Mouse (Mus musculus): ENCODE measurements around the gene 4430402I18Rik. TPM values are rescaled to one million over a fixed set of nuclear protein-coding genes. Genes with fewer than 3 reads are reported as not detected.

4430402I18Rik gene
- total RNA-seq, 2 experiments from 2014 or later = 7.4 to 7.9 TPM

DNA sequence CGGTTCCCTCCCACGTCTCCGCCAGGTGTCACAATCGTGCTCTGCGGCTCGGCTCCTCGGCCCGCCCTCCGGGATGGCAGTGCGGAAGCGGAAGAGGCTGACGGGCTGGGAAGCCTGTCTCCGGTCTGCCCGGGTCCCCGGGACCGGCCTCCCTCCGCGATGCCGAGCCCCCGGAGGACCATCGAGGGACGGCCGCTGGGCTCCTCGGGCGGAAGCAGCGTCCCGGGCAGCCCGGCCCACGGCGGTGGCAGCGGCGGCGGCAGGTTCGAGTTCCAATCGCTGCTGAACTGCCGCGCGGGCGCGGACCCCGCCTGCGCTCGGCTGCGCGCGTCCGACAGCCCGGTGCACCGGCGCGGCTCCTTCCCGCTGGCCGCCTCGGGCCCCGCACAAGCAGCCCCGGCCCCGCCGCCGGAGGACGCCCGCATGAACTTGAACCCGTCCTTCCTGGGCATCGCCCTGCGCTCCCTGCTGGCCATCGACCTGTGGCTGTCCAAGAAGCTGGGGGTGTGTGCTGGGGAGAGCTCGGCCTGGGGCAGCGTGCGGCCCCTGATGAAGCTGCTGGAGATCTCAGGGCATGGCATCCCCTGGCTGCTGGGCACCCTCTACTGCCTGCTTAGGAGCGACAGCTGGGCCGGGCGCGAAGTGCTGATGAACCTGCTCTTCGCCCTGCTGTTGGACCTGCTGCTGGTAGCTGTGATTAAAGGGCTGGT, 3.6 kb downstream of the 4430402I18Rik start, which contains the start of gene Plpp6:
TSS of gene Plpp6 (plus strand) at position 112 of the 710 bp plus-strand sequence.
- DNase-seq (ENCODE audit: extremely low spot score in 1 of 2, low spot score in 2 of 2) = peak; percentile 84
- peak; percentile 38 for TF ChIP-seq CTCF (IDR thresholded peaks at IDR 0.05)
- Histone ChIP-seq H3K27ac (peak within 1 kb of the TSS; percentile 95), H3K4me3 (peak within 1 kb of the TSS; percentile 79)
- intact Hi-C loops (cut with DNase I) = loop anchor here (1.0 to 2.0 kb wide), 4 partner anchors 61 to 187 kb away; partner anchors contain the start of gene Slc1a1

DNA sequence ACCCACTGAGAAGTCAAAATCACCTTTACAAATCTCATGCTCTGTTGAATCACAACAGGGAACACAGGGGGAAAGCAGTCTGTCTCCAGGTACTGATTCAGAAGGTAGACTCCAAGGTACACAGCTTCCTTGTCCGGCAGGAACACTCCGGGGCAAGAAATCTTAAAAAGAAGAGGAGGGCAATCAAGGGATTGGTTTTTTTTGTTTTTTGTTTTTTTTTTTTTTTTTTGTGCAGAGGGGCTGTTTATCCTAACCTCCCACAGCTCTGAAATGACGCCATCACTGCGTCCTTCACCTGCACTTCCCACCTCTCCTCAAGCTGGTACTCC, 4.1 kb downstream of the 4430402I18Rik start:
- intact Hi-C loops (cut with DNase I) = loop anchor here (1.0 to 2.0 kb wide), 3 partner anchors 61 to 187 kb away; partner anchors contain the start of gene Slc1a1
- H3K27ac ChIP-seq = peak overlapping the region; percentile 95
- DNase-seq (ENCODE audit: extremely low spot score in 1 of 2, low spot score in 2 of 2) = no peak

GRCm38 (mm10) chr19:28963113-28963512, 4.5 kb downstream of the 4430402I18Rik start:
- Histone ChIP-seq H3K4me3 (peak overlapping the region; percentile 79), H3K27ac (peak overlapping the region; percentile 95)
- no peak for TF ChIP-seq CTCF (IDR thresholded peaks at IDR 0.05)
- peak in 1 of 2 experiments; percentile 29 for DNase-seq (ENCODE audit: extremely low spot score in 1 of 2, low spot score in 2 of 2)
- intact Hi-C loops (cut with DNase I) = loop anchor here (1.0 to 2.0 kb wide), 3 partner anchors 60 to 186 kb away; partner anchors contain the start of gene Slc1a1

More for the DNA sequence above, 4.1 kb downstream of the 4430402I18Rik start:
- peak overlapping the region; percentile 79 for H3K4me3 ChIP-seq
- TF ChIP-seq CTCF (IDR thresholded peaks at IDR 0.05) = no peak; the same call in 1 of the 2 replicates

GRCm38 (mm10) chr19:28951251-28951650, 16.3 kb downstream of the 4430402I18Rik start:
- H3K27ac ChIP-seq = no peak overlapping the region
- no peak overlapping the region for H3K4me3 ChIP-seq
- no peak for DNase-seq (ENCODE audit: extremely low spot score in 1 of 2, low spot score in 2 of 2)
- TF ChIP-seq CTCF (IDR thresholded peaks at IDR 0.05) = no peak
- intact Hi-C loops (cut with DNase I) = no loop called here

- intact Hi-C loops (cut with DNase I) = no loop called here
- no peak for TF ChIP-seq CTCF (IDR thresholded peaks at IDR 0.05)
- no peak overlapping the region for H3K27ac ChIP-seq
These were observed 20.3 kb downstream of the 4430402I18Rik start for GRCm38 (mm10) chr19:28947311-28947710.

DNA sequence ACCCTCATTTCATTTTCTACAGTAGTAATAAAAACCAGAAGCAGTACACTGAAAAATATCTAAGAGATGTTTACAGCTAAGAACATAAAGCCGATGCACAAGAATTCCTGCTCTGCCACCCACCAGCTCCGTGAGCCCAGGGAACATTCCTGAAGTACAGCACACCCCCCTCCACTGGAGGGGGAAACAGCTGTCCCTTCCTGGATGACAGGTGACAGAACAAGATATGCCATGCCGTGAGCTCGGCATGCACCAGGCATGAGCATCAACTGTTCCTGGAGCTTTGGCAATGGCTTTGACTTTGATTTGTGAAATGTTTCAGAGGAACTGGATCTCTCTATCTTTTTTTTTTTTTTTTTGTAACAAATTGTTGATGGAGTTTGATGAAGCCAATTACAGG, 20.8 kb downstream of the 4430402I18Rik start:
- DNase-seq (ENCODE audit: extremely low spot score in 1 of 2, low spot score in 2 of 2) = no peak
- TF ChIP-seq CTCF (IDR thresholded peaks at IDR 0.05) = no peak
- no peak overlapping the region for H3K4me3 ChIP-seq
- no peak overlapping the region for H3K27ac ChIP-seq
- intact Hi-C loops (cut with DNase I) = no loop called here

More at GRCm38 (mm10) chr19:28947311-28947710, 20.3 kb downstream of the 4430402I18Rik start:
- H3K4me3 ChIP-seq = no peak overlapping the region
- DNase-seq (ENCODE audit: extremely low spot score in 1 of 2, low spot score in 2 of 2) = no peak

DNA sequence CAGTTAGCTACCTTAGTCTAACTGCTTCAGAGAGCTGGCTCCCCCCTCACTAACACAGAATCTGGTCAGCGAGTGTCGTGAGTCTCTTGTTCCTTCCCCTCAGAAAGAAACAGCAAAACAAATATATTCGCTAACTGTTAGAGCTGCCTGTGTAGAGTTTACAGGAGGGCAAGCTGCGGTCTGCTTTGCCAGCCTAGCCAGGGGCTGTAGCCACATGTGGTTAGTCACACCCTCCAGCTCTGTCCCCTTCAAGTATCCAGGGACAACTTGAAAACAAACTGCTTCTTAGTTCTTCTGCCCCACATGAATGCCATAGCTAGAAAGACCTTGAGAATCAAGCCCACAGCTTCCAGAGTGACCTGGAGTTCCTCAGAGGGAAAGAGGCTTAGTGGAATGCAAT, 26.3 kb downstream of the 4430402I18Rik start:
- TF ChIP-seq CTCF (IDR thresholded peaks at IDR 0.05) = no peak
- no peak overlapping the region for H3K4me3 ChIP-seq
- no peak for DNase-seq (ENCODE audit: extremely low spot score in 1 of 2, low spot score in 2 of 2)
- H3K27ac ChIP-seq = no peak overlapping the region
- intact Hi-C loops (cut with DNase I) = no loop called here

- DNase-seq (ENCODE audit: extremely low spot score in 1 of 2, low spot score in 2 of 2) = no peak
- no peak for TF ChIP-seq CTCF (IDR thresholded peaks at IDR 0.05)
- intact Hi-C loops (cut with DNase I) = no loop called here
- Histone ChIP-seq H3K4me3 (no peak overlapping the region), H3K27ac (no peak overlapping the region)
These were observed 27.3 kb downstream of the 4430402I18Rik start for GRCm38 (mm10) chr19:28940135-28940874.

- no peak overlapping the region for H3K4me3 ChIP-seq
- no peak for TF ChIP-seq CTCF (IDR thresholded peaks at IDR 0.05)
- intact Hi-C loops (cut with DNase I) = no loop called here
These were observed 32.7 kb downstream of the 4430402I18Rik start for GRCm38 (mm10) chr19:28934897-28935296.

GRCm38 (mm10) chr19:28929034-28929433, 38.6 kb downstream of the 4430402I18Rik start:
- no peak overlapping the region for H3K27ac ChIP-seq
- H3K4me3 ChIP-seq = no peak overlapping the region
- no peak for DNase-seq (ENCODE audit: extremely low spot score in 1 of 2, low spot score in 2 of 2)
- no peak for TF ChIP-seq CTCF (IDR thresholded peaks at IDR 0.05)
- intact Hi-C loops (cut with DNase I) = no loop called here

More at GRCm38 (mm10) chr19:28934897-28935296, 32.7 kb downstream of the 4430402I18Rik start:
- no peak for DNase-seq (ENCODE audit: extremely low spot score in 1 of 2, low spot score in 2 of 2)
- H3K27ac ChIP-seq = no peak overlapping the region

DNA sequence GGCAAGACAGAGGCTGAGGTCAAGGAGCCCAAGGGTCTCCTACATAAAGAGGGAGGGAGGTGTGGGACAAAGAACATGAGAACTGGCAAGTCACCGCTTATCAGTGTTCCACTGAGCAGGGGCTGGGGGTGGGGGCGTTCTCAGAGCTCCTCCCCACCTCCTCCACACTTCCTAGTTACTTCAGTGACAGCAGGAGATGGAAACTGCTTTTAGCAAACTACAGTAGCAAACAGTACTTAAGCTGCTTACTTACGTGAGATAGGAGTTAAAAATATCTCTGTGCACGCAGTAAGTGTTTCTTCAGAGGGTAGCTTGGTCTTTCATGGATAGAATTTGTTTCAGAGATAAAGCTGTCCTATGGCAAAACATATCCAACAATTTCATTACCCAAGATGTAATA, 40.2 kb downstream of the 4430402I18Rik start:
- no peak overlapping the region for H3K27ac ChIP-seq
- intact Hi-C loops (cut with DNase I) = no loop called here
- no peak overlapping the region for H3K4me3 ChIP-seq
- no peak for TF ChIP-seq CTCF (IDR thresholded peaks at IDR 0.05)
- DNase-seq (ENCODE audit: extremely low spot score in 1 of 2, low spot score in 2 of 2) = no peak

GRCm38 (mm10) chr19:28926366-28926765, 41.2 kb downstream of the 4430402I18Rik start:
- no peak overlapping the region for H3K4me3 ChIP-seq
- no peak for TF ChIP-seq CTCF (IDR thresholded peaks at IDR 0.05)
- DNase-seq (ENCODE audit: extremely low spot score in 1 of 2, low spot score in 2 of 2) = no peak
- no peak overlapping the region for H3K27ac ChIP-seq
- intact Hi-C loops (cut with DNase I) = no loop called here
